Mouse (Mus musculus): ENCODE results near the gene Lyrm1.

DNA sequence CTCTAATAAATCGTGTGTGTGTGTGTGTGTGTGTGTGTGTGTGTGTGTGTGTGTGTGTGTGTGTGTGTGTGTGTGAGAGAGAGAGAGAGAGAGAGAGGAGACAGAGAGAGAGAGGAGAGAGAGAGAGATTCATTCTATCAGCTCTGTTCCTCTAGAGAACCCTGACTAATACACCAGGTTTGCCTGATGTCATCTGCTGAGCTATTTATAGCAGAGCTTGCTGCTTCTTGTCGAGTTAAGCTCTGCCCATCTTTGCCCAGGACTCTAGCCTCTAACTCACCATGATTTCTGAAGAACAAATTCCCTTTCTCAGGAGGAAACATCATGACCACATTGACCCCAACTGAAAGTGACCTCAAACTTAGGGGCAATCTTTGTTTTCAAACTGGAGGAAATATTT lies 24.8 kb downstream of the Lyrm1 start:
- no peak for TF ChIP-seq POLR2A (IDR thresholded peaks at IDR 0.05; ENCODE audit: borderline replicate concordance, insufficient read depth, low read length)
- TF ChIP-seq CTCF (IDR thresholded peaks at IDR 0.05; ENCODE audit: borderline replicate concordance, insufficient read depth, low read depth, low read length), result no peak

Data from cerebellum, adult 2 months (tissue).